Mouse (Mus musculus): Measurements from ENCODE around the gene Epgn. TPM values are rescaled to one million over a fixed set of nuclear protein-coding genes. Genes with fewer than 3 reads are reported as not detected.

The Epgn gene
- polyA plus RNA-seq, 1 experiment = not detected

GRCm38 (mm10) chr5:91030629-91031028 is 3.4 kb downstream of the Epgn start:
- Histone ChIP-seq H3K4me1 (ENCODE audit: control insufficient read depth, insufficient read depth, low read length) (no peaks in the 10 kb centered on the region; the same call in 1 of the 2 replicates), H3K27ac (ENCODE audit: control insufficient read depth, insufficient read depth, low read depth, low read length, poor library complexity) (no peak overlapping the region), H3K4me3 (replicated peaks; ENCODE audit: control insufficient read depth, low read depth, low read length) (no peak overlapping the region)
- 79% methylated on average over 2 of the region's 2 CpGs for WGBS
- TF ChIP-seq POLR2A (IDR thresholded peaks at IDR 0.05; ENCODE audit: borderline replicate concordance, control insufficient read depth, low read depth, low read length) (no peak), CTCF (IDR thresholded peaks at IDR 0.05; ENCODE audit: control insufficient read depth, insufficient read depth, low read length) (no peak)

- no peak for TF ChIP-seq CTCF (IDR thresholded peaks at IDR 0.05; ENCODE audit: control insufficient read depth, insufficient read depth, low read length)
- no peak for TF ChIP-seq POLR2A (IDR thresholded peaks at IDR 0.05; ENCODE audit: borderline replicate concordance, control insufficient read depth, low read depth, low read length)
- no peaks in the 10 kb centered on the region; the same call in 1 of the 2 replicates for H3K4me1 ChIP-seq (ENCODE audit: control insufficient read depth, insufficient read depth, low read length)
- no peak overlapping the region for H3K4me3 ChIP-seq (replicated peaks; ENCODE audit: control insufficient read depth, low read depth, low read length)
- no peak overlapping the region for H3K27ac ChIP-seq (ENCODE audit: control insufficient read depth, insufficient read depth, low read depth, low read length, poor library complexity)
- WGBS = 25% methylated on average over 2 of the region's 2 CpGs
These were observed 8.1 kb downstream of the Epgn start for GRCm38 (mm10) chr5:91035341-91035740.

GRCm38 (mm10) chr5:91036628-91037027 is 9.4 kb downstream of the Epgn start:
- WGBS = 60% methylated on average over 4 of the region's 4 CpGs
- Histone ChIP-seq H3K4me3 (replicated peaks; ENCODE audit: control insufficient read depth, low read depth, low read length) (no peak overlapping the region), H3K27ac (ENCODE audit: control insufficient read depth, insufficient read depth, low read depth, low read length, poor library complexity) (no peak overlapping the region), H3K4me1 (ENCODE audit: control insufficient read depth, insufficient read depth, low read length) (no peaks in the 10 kb centered on the region; the same call in 1 of the 2 replicates)
- TF ChIP-seq CTCF (IDR thresholded peaks at IDR 0.05; ENCODE audit: control insufficient read depth, insufficient read depth, low read length) (no peak), POLR2A (IDR thresholded peaks at IDR 0.05; ENCODE audit: borderline replicate concordance, control insufficient read depth, low read depth, low read length) (no peak)

- no peak for TF ChIP-seq CTCF (IDR thresholded peaks at IDR 0.05; ENCODE audit: control insufficient read depth, insufficient read depth, low read length)
- TF ChIP-seq POLR2A (IDR thresholded peaks at IDR 0.05; ENCODE audit: borderline replicate concordance, control insufficient read depth, low read depth, low read length) = no peak
- WGBS = 68% methylated on average over 2 of the region's 2 CpGs
- H3K4me1 ChIP-seq (ENCODE audit: control insufficient read depth, insufficient read depth, low read length) = no peaks in the 10 kb centered on the region; the same call in 1 of the 2 replicates
These were observed 10.5 kb downstream of the Epgn start for GRCm38 (mm10) chr5:91037756-91038155.

GRCm38 (mm10) chr5:91038547-91038946 is 11.3 kb downstream of the Epgn start:
- no peak overlapping the region for H3K27ac ChIP-seq (ENCODE audit: control insufficient read depth, insufficient read depth, low read depth, low read length, poor library complexity)
- no peak for TF ChIP-seq POLR2A (IDR thresholded peaks at IDR 0.05; ENCODE audit: borderline replicate concordance, control insufficient read depth, low read depth, low read length)
- WGBS = 5% methylated on average over 2 of the region's 2 CpGs
- no peak overlapping the region for H3K4me3 ChIP-seq (replicated peaks; ENCODE audit: control insufficient read depth, low read depth, low read length)
- no peaks in the 10 kb centered on the region; the same call in 1 of the 2 replicates for H3K4me1 ChIP-seq (ENCODE audit: control insufficient read depth, insufficient read depth, low read length)

More at GRCm38 (mm10) chr5:91037756-91038155, 10.5 kb downstream of the Epgn start:
- no peak overlapping the region for H3K27ac ChIP-seq (ENCODE audit: control insufficient read depth, insufficient read depth, low read depth, low read length, poor library complexity)
- H3K4me3 ChIP-seq (replicated peaks; ENCODE audit: control insufficient read depth, low read depth, low read length) = no peak overlapping the region

- WGBS = 76% methylated on average over 2 of the region's 2 CpGs
These were observed 11.7 kb downstream of the Epgn start for GRCm38 (mm10) chr5:91038963-91039362.

GRCm38 (mm10) chr5:91047987-91048386 is 20.7 kb downstream of the Epgn start:
- no peak overlapping the region for H3K4me3 ChIP-seq (replicated peaks; ENCODE audit: control insufficient read depth, low read depth, low read length)
- WGBS = 75% methylated on average over 6 of the region's 6 CpGs
- no peak overlapping the region for H3K27ac ChIP-seq (ENCODE audit: control insufficient read depth, insufficient read depth, low read depth, low read length, poor library complexity)
- no peak for TF ChIP-seq CTCF (IDR thresholded peaks at IDR 0.05; ENCODE audit: control insufficient read depth, insufficient read depth, low read length)
- no peaks in the 10 kb centered on the region for H3K4me1 ChIP-seq (ENCODE audit: control insufficient read depth, insufficient read depth, low read length)

More at GRCm38 (mm10) chr5:91038963-91039362, 11.7 kb downstream of the Epgn start:
- no peak for TF ChIP-seq POLR2A (IDR thresholded peaks at IDR 0.05; ENCODE audit: borderline replicate concordance, control insufficient read depth, low read depth, low read length)
- no peak for TF ChIP-seq CTCF (IDR thresholded peaks at IDR 0.05; ENCODE audit: control insufficient read depth, insufficient read depth, low read length)
- Histone ChIP-seq H3K27ac (ENCODE audit: control insufficient read depth, insufficient read depth, low read depth, low read length, poor library complexity) (no peak overlapping the region), H3K4me1 (ENCODE audit: control insufficient read depth, insufficient read depth, low read length) (no peaks in the 10 kb centered on the region; the same call in 1 of the 2 replicates), H3K4me3 (replicated peaks; ENCODE audit: control insufficient read depth, low read depth, low read length) (no peak overlapping the region)

GRCm38 (mm10) chr5:91048397-91048796 is 21.1 kb downstream of the Epgn start:
- TF ChIP-seq CTCF (IDR thresholded peaks at IDR 0.05; ENCODE audit: control insufficient read depth, insufficient read depth, low read length) (no peak), POLR2A (IDR thresholded peaks at IDR 0.05; ENCODE audit: borderline replicate concordance, control insufficient read depth, low read depth, low read length) (no peak)
- Histone ChIP-seq H3K4me1 (ENCODE audit: control insufficient read depth, insufficient read depth, low read length) (no peaks in the 10 kb centered on the region), H3K27ac (ENCODE audit: control insufficient read depth, insufficient read depth, low read depth, low read length, poor library complexity) (no peak overlapping the region), H3K4me3 (replicated peaks; ENCODE audit: control insufficient read depth, low read depth, low read length) (no peak overlapping the region)
- WGBS = 78% methylated on average over 8 of the region's 8 CpGs

- Histone ChIP-seq H3K4me1 (ENCODE audit: control insufficient read depth, insufficient read depth, low read length) (no peaks in the 10 kb centered on the region), H3K4me3 (replicated peaks; ENCODE audit: control insufficient read depth, low read depth, low read length) (no peak overlapping the region), H3K27ac (ENCODE audit: control insufficient read depth, insufficient read depth, low read depth, low read length, poor library complexity) (no peak overlapping the region)
- 73% methylated on average over 4 of the region's 4 CpGs for WGBS
- TF ChIP-seq CTCF (IDR thresholded peaks at IDR 0.05; ENCODE audit: control insufficient read depth, insufficient read depth, low read length) (no peak), POLR2A (IDR thresholded peaks at IDR 0.05; ENCODE audit: borderline replicate concordance, control insufficient read depth, low read depth, low read length) (no peak)
These were observed 45.1 kb downstream of the Epgn start for GRCm38 (mm10) chr5:91072340-91072739.
